ENCODE assay signal across 25 mouse cellular contexts in genomic region chr12:108050996-108051395, GRCm38 (mm10). TPM values are rescaled to one million over a fixed set of nuclear protein-coding genes. Genes with fewer than 3 reads are reported as not detected.
DNase-seq lines count a peak whose midpoint lies in the region; ATAC-seq and TF ChIP-seq lines count a peak whose summit lies in the region.
"Had no signal": no experiment of that assay in that cellular context is flagged by ENCODE, and none has a peak within 500 bp of the region (broad histone marks: within the 10 kb centered on the region; RNA-seq: fewer than 3 reads in every experiment).

No protein-coding gene starts in this region.

- peak; percentile 69; the same call in 1 of the 2 replicates for ATAC-seq in lung, embryonic 14.5 days (ENCODE audit: insufficient read depth)
- ATAC-seq: forebrain, embryonic 15.5 days; lung, postnatal 0 days had no signal

- no peak overlapping the region for H3K4me3 ChIP-seq in lung, embryonic 14.5 days (ENCODE audit: low read depth, low read length)
- H3K4me3 ChIP-seq: erythroblast, embryonic 14.5 days; forebrain, embryonic 15.5 days; heart, adult 2 months; hindbrain, embryonic 13.5 days; kidney, embryonic 15.5 days; left cerebral cortex, adult 2 months; midbrain, embryonic 12.5 days had no signal

- H3K9me3 ChIP-seq in lung, embryonic 14.5 days (ENCODE audit: low read depth, low read length) = no peaks in the 10 kb centered on the region
- H3K9me3 ChIP-seq: forebrain, embryonic 15.5 days; hindbrain, embryonic 13.5 days; kidney, embryonic 15.5 days; midbrain, embryonic 12.5 days had no signal

- H3K27me3 ChIP-seq in lung, embryonic 14.5 days (ENCODE audit: insufficient read depth, low read length) = no peaks in the 10 kb centered on the region
- H3K27me3 ChIP-seq: forebrain, embryonic 15.5 days; midbrain, embryonic 12.5 days had no signal

- 46% methylated on average over 7 of the region's 7 CpGs for WGBS in lung, embryonic 14.5 days

- no peak overlapping the region for H3K9ac ChIP-seq in lung, embryonic 14.5 days
- H3K9ac ChIP-seq: forebrain, embryonic 15.5 days; hindbrain, embryonic 13.5 days; kidney, embryonic 15.5 days; midbrain, embryonic 12.5 days had no signal

- H3K36me3 ChIP-seq in lung, embryonic 14.5 days (ENCODE audit: insufficient read depth) = no peaks in the 10 kb centered on the region
- H3K36me3 ChIP-seq: forebrain, embryonic 15.5 days; hindbrain, embryonic 13.5 days; kidney, embryonic 15.5 days; midbrain, embryonic 12.5 days had no signal

- TF ChIP-seq CTCF in lung, embryonic 14.5 days (IDR thresholded peaks at IDR 0.05; ENCODE audit: low read depth) = no peak

- peak; percentile 17 for DNase-seq in lung, embryonic 14.5 days
- DNase-seq in lung, postnatal 25 days (ENCODE audit: low spot score) = no peak
- DNase-seq in embryo, embryonic 11 days = peak; percentile 34
- peak; percentile 55 for DNase-seq in fat pad, adult 2 months (ENCODE audit: extremely low read depth, low read depth, low spot score)
- DNase-seq in urinary bladder, postnatal 14 days (ENCODE audit: low spot score) = peak; percentile 87
- DNase-seq in right cerebral cortex, postnatal 25 days = no peak
- no peak for DNase-seq in adrenal gland, postnatal 36 days
- DNase-seq in adrenal gland, adult 2 months = no peak
- DNase-seq: cerebellum, adult 11-12 months; cerebellum, postnatal 14 days; gastrocnemius, postnatal 14 days; heart, adult 2 months; heart, postnatal 36 days; kidney, adult 11 months; kidney, postnatal 4 days; spleen, adult 18-20 months; thymus, adult 2 months; thymus, postnatal 4 days had no signal

- H3K4me1 ChIP-seq in lung, embryonic 14.5 days (ENCODE audit: insufficient read depth) = no peaks in the 10 kb centered on the region
- H3K4me1 ChIP-seq: hindbrain, embryonic 13.5 days; kidney, embryonic 15.5 days; midbrain, embryonic 12.5 days had no signal

- H3K27ac ChIP-seq in lung, embryonic 14.5 days (ENCODE audit: low read depth) = no peak overlapping the region
- H3K27ac ChIP-seq: forebrain, embryonic 15.5 days; heart, adult 2 months; hindbrain, embryonic 13.5 days; kidney, embryonic 15.5 days; left cerebral cortex, adult 2 months; midbrain, embryonic 12.5 days had no signal

- no peak overlapping the region for H3K4me2 ChIP-seq in lung, embryonic 14.5 days
- H3K4me2 ChIP-seq: forebrain, embryonic 15.5 days; hindbrain, embryonic 13.5 days; kidney, embryonic 15.5 days; midbrain, embryonic 12.5 days had no signal

RNA-seq across cellular contexts. Expression of gene Bcl11b, which starts 47.6 kb away (rescaled TPM):
- 4.0 and 4.4 TPM in 2 replicates for polyA plus RNA-seq in lung, embryonic 14.5 days (2014; fragmentation: Nextera tagmentation; extraction: Ambion mirVana)
- under 1 TPM; 0.07 to 0.50 TPM for total RNA-seq in adrenal gland, postnatal 36 days (2021)
- under 1 TPM; 0.20 to 0.59 TPM for total RNA-seq in adrenal gland, adult 2 months (2021)
- polyA plus RNA-seq in adrenal gland, adult 2 months (2012; rRNA removed) = 0.66 and 1.3 TPM in 2 replicates
- polyA plus RNA-seq: erythroblast, embryonic 14.5 days had no signal

Comparison
In these comparisons a context has a peak if more than half of its experiments do, and no peak if none do; other contexts are left out.
1. DNase-seq: peak in lung, embryonic 14.5 days (single experiment), embryo, embryonic 11 days (single experiment), fat pad, adult 2 months (single experiment) and urinary bladder, postnatal 14 days (single experiment); none in lung, postnatal 25 days (single experiment), right cerebral cortex, postnatal 25 days (single experiment), adrenal gland, postnatal 36 days (0 of 2) and adrenal gland, adult 2 months (single experiment).